Mouse (Mus musculus) hindbrain, postnatal 0 days (tissue): Measurements from ENCODE around the gene D930020B18Rik. TPM values are rescaled to one million over a fixed set of nuclear protein-coding genes. Genes with fewer than 3 reads are reported as not detected.
A peak's percentile ranks its signal among the peaks of the same experiment; 100 is the strongest.

ENCODE experiments used
- ATAC-seq: fragments of 200-750 bp; cut with Nextera tagmentation; 2 replicates; pipeline ENCODE4 v1.8.0; 2017; ENCODE audit warnings: mild to moderate bottlenecking, moderate TSS enrichment, moderate library complexity
- DNase-seq: peaks from one replicate; pipeline ENCODE4 v3.0.0-alpha.2; 2015; ENCODE audit warnings: low spot score
- H3K27ac ChIP-seq: fragments of 300-500 bp; sonication (generic); 2 replicates; pipeline ENCODE4 v1.5.1; 2014; ENCODE audit warnings: mild to moderate bottlenecking
- H3K27me3 ChIP-seq: fragments of 300-500 bp; sonication (generic); 2 replicates; pipeline ENCODE4 v1.6.1; 2014; ENCODE audit warnings: low read length, mixed read lengths; ENCODE audit not compliant: insufficient read depth
- H3K36me3 ChIP-seq: fragments of 300-500 bp; sonication (generic); 2 replicates; pipeline ENCODE4 v1.6.1; 2014; ENCODE audit warnings: low read length, mixed read lengths; ENCODE audit not compliant: insufficient read depth
- H3K4me1 ChIP-seq: fragments of 300-500 bp; sonication (generic); 2 replicates; pipeline ENCODE4 v1.6.1; 2014; ENCODE audit warnings: antibody characterized with exemption, low read length, mixed read lengths; ENCODE audit not compliant: insufficient read depth
- H3K4me2 ChIP-seq: fragments of 300-500 bp; sonication (generic); 2 replicates; pipeline ENCODE4 v1.6.1; 2014; ENCODE audit warnings: low read depth, mild to moderate bottlenecking, low read length, moderate library complexity, mixed read lengths
- H3K4me3 ChIP-seq: fragments of 300-500 bp; sonication (generic); 2 replicates; pipeline ENCODE4 v1.5.1; 2014; ENCODE audit warnings: low read length
- H3K9ac ChIP-seq: fragments of 300-500 bp; sonication (generic); replicated peaks from 2 replicates; pipeline ENCODE4 v1.6.1; 2014; ENCODE audit warnings: mild to moderate bottlenecking, low read length, moderate library complexity, mixed read lengths
- H3K9me3 ChIP-seq: fragments of 300-500 bp; sonication (generic); 2 replicates; pipeline ENCODE4 v1.6.1; 2016; ENCODE audit warnings: low read length, mixed read lengths
- CTCF ChIP-seq: IDR thresholded peaks from 2 replicates; pipeline ENCODE4 v1.5.1; 2016; ENCODE audit warnings: antibody characterized with exemption, control low read depth, low read depth
- WGBS: fragments of 180-500 bp; shearing (Covaris S2); extraction: QIAGEN DNeasy Blood & Tissue Kit; methylation state at CpG from one replicate; pipeline ENCODE4 v1.1.7; 2014; 5-methylcytosine and 5-hydroxymethylcytosine counted together
- polyA plus RNA-seq: library from polyadenylated mRNA; unstranded; fragments of >200 nt; fragmentation: Nextera tagmentation; extraction: Ambion mirVana; gene quantifications from 2 replicates; pipeline ENCODE4 v1.2.1, GENCODE M21; 2015
- total RNA-seq: library from RNA; depleted of rRNA; stranded (reverse); fragments of >200 nt; gene quantifications from 2 replicates; pipeline ENCODE4 v1.2.3, GENCODE M21; 2014

Gene D930020B18Rik
- total and polyA plus RNA-seq, 2 experiments from 2014 or later: 0.26 to 0.39 TPM

DNA sequence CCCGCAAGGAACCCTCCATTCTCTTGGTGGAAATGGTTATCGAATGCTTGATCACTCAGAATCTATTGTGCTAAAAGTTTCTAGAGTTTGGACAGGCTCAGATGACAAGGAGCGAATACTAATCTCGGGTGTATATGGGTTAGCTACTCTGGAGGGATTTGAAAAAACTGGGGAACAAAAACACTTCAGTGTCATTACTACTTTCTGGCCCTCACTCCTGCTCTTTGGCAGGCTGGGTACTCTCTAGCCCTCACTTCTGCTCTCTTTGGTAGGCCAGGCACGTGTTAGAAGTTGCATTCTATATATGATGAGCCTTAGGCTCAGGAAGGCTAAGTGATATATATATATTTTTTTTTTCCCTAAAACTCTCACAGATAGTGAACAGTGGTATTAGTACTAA, 1.8 kb upstream of the D930020B18Rik start:
- H3K4me1 ChIP-seq: peaks cover 4% of the 10 kb centered on the region; the same call in 1 of the 2 replicates
- peak; percentile 78 for ATAC-seq
- 65% methylated on average over 5 of the region's 5 CpGs for WGBS
- peaks cover 14% of the 10 kb centered on the region for H3K27me3 ChIP-seq
- H3K4me2 ChIP-seq: no peak overlapping the region
- H3K4me3 ChIP-seq: no peak overlapping the region
- H3K27ac ChIP-seq: no peak overlapping the region
- H3K9me3 ChIP-seq: no peaks in the 10 kb centered on the region
- no peaks in the 10 kb centered on the region for H3K36me3 ChIP-seq
- peak; percentile 57 for DNase-seq
- TF ChIP-seq CTCF: no peak
- no peak overlapping the region for H3K9ac ChIP-seq

DNA sequence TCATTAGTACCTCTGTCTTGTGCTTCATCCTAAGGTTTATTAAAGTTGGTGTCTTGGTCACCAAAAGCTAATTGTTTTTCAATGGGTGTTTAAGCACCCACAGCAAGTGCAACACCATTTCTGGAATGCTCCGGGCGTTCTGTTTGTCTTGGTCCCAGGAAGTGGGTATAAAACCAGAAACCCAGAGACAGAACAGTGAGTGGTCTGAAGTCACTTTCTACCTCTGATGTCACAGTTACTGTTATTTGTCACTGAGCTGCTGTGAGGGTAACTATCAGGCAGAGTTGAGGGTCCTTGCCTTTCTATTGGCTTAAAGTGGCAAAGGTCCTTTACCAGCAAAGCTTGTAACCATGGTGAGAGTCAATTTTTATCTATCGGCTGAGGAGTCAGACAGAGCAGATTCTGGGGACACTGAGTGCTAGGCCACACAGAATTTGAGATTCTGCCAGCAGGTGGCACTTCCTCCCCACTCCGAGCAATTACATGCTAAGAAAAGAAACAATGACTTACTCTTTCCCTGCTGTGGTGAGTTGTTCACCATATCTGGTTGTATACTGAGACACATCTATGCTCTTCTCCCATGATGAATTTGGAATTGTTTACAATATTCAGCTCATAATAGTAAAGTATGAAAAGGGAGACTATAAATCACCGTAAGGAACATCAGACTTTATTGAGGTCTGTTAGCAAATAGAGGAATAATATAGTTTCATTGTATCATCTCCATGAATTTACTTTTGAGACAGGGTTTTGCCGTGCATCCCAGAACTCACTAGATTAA, 1.0 kb upstream of the D930020B18Rik start:
- no peak overlapping the region for H3K4me3 ChIP-seq
- H3K9ac ChIP-seq: no peak overlapping the region
- H3K4me1 ChIP-seq: peaks cover 4% of the 10 kb centered on the region; the same call in 1 of the 2 replicates
- H3K36me3 ChIP-seq: no peaks in the 10 kb centered on the region
- ATAC-seq (peak; percentile 44; the same call in 1 of the 2 replicates), DNase-seq (peak; percentile 83)
- peak; percentile 75 for TF ChIP-seq CTCF
- peaks cover 14% of the 10 kb centered on the region for H3K27me3 ChIP-seq
- H3K9me3 ChIP-seq: no peaks in the 10 kb centered on the region
- no peak overlapping the region for H3K27ac ChIP-seq
- 40% methylated on average over 6 of the region's 6 CpGs for WGBS
- peak overlapping the region; percentile 95; the same call in 1 of the 2 replicates for H3K4me2 ChIP-seq

DNA sequence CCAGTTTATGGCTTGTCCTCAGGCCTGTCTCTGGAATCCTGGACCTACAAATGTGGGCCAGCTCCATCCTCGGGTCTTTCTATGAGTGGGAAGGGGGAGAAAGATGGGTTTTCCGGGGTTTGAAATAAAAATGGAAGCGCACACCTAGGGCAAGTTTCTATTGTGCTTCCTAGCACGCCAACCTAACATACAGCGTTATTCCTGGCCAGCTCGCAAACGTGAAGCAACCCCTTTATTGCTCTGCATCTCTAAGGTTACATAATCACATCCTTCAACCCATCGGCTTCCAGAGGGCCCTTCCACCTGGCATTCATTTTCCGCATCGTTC, 480 bp upstream of the D930020B18Rik start:
- no peak for ATAC-seq
- peak overlapping the region; percentile 95 for H3K4me2 ChIP-seq
- DNase-seq: no peak
- 17% methylated on average over 10 of the region's 10 CpGs for WGBS
- no peak overlapping the region for H3K27ac ChIP-seq
- no peaks in the 10 kb centered on the region for H3K9me3 ChIP-seq
- peaks cover 14% of the 10 kb centered on the region for H3K27me3 ChIP-seq
- no peaks in the 10 kb centered on the region for H3K36me3 ChIP-seq
- TF ChIP-seq CTCF: no peak
- H3K9ac ChIP-seq: 0 out of 2 replicates have a peak overlapping the region, but pooled peaks have one; percentile 43
- peaks cover 4% of the 10 kb centered on the region; the same call in 1 of the 2 replicates for H3K4me1 ChIP-seq
- peak overlapping the region; percentile 59 for H3K4me3 ChIP-seq

DNA sequence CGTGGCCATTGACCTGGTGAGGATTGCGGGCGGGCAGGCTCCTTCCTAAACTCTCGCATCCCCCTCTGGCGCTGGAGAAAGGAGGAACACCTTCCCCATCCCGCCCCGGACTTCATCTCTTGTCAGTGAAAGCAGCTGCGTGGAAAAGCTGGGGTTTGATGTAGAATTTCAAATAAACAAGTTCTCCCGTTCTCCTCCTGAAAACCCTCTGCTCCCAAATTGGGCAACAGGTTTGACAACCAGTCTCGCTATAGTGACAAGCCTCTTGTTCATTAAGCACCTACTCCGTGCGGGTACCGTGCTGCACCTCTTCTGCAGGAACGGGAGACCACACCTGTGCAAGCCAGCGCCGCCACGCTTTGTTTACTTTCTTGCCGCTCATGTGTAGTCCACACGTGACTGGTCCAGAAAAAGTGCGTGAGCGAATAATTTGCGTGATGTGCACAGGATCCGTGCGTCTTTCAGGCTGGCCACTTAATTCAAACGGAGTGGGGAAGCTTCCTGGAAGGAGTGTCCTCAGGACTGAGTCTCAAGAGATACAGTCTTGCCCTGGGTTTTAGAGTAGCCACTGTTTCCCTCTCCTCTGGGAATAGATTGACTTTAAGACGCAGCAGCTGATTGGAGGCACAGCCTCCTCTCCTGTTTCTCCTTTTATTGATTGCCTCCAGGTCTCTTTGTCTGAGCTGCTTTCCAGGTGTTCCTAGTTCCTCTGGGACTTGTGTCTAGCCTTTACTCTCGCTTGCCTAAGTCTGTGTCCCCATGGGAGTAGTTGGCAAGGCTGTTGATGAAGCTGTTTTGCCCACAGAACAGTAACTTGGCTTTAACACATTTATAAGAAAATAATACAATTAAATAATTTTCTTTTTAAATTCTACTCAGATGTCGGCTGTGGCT, 913 bp downstream of the D930020B18Rik start:
- 5% methylated on average over 28 of the region's 28 CpGs for WGBS
- Histone ChIP-seq H3K4me3 (peak overlapping the region; percentile 59), H3K9ac (peak overlapping the region; percentile 43), H3K27ac (no peak overlapping the region), H3K4me2 (peak overlapping the region; percentile 95), H3K27me3 (peaks cover 14% of the 10 kb centered on the region), H3K9me3 (no peaks in the 10 kb centered on the region), H3K36me3 (no peaks in the 10 kb centered on the region), H3K4me1 (peaks cover 4% of the 10 kb centered on the region; the same call in 1 of the 2 replicates)
- ATAC-seq (0 out of 2 replicates have a peak, but pooled peaks have one; percentile 24), DNase-seq (no peak)
- TF ChIP-seq CTCF: no peak

DNA sequence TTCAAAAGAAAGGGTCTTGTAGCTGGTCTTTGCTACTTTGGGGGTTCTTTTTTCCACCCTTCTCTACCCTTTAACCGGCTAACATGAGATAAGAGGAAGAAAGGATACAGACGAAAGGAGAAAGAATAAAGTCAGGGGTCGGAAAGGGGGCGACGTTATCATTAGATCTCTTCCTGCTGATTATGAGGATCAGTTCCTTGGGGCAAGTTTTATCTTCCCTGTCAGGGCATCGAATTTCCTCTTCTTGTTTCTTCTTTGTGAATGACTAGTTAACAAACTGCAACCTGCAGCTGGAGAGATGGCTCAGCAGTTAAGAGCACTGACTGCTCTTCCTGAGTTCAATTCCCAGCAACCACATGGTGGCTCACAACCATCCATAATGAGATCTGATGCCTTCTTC, 4.9 kb downstream of the D930020B18Rik start:
- Histone ChIP-seq H3K4me1 (0 out of 2 replicates have a peak, but pooled peaks cover 4% of the 10 kb centered on the region), H3K27me3 (peaks cover 14% of the 10 kb centered on the region), H3K4me2 (no peak overlapping the region), H3K27ac (no peak overlapping the region), H3K36me3 (no peaks in the 10 kb centered on the region), H3K9me3 (no peaks in the 10 kb centered on the region), H3K4me3 (no peak overlapping the region), H3K9ac (no peak overlapping the region)
- DNase-seq (no peak), ATAC-seq (no peak)
- TF ChIP-seq CTCF: no peak
- 82% methylated on average over 6 of the region's 6 CpGs for WGBS

DNA sequence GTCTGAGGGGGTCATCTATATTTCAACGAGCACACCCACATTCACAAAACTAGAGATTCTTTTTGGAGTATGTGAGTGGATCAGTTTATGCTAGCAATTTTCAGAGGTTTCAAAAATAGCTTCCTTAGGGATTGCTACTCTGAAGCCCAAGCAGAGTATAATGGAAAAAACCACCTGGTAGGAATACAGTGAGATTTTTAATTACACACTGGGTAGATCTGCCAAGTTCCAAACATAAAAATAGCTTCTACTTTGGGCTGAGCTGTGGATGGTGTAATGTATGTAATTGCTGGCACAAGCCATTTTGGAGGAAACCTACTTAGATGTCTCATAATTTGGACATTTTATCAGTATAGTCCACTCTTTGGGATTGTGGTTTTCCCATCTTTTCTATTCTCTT, 11.7 kb downstream of the D930020B18Rik start:
- no peak overlapping the region for H3K9ac ChIP-seq
- no peaks in the 10 kb centered on the region for H3K36me3 ChIP-seq
- no peak for TF ChIP-seq CTCF
- H3K4me1 ChIP-seq: no peaks in the 10 kb centered on the region
- no peak for DNase-seq
- H3K4me2 ChIP-seq: no peak overlapping the region
- no peaks in the 10 kb centered on the region for H3K27me3 ChIP-seq
- no peak for ATAC-seq
- no peaks in the 10 kb centered on the region for H3K9me3 ChIP-seq
- WGBS: 79% methylated on average over 1 of the region's 1 CpGs
- no peak overlapping the region for H3K27ac ChIP-seq
- no peak overlapping the region for H3K4me3 ChIP-seq
